Mouse (Mus musculus) liver, adult 2 months (tissue): ENCODE measurements around the gene Il18r1.

Source experiments
- CTCF ChIP-seq: fragments of 200-500 bp; IDR thresholded peaks from 2 replicates; pipeline ENCODE4 v1.5.1; 2011; ENCODE audit warnings: low read depth, low read length, control low read depth
- POLR2A ChIP-seq: fragments of 200-500 bp; IDR thresholded peaks from 2 replicates; pipeline ENCODE4 v1.6.1; 2011; ENCODE audit warnings: low read length, control low read depth; ENCODE audit not compliant: insufficient read depth; ENCODE audit errors: extremely low read depth

DNA sequence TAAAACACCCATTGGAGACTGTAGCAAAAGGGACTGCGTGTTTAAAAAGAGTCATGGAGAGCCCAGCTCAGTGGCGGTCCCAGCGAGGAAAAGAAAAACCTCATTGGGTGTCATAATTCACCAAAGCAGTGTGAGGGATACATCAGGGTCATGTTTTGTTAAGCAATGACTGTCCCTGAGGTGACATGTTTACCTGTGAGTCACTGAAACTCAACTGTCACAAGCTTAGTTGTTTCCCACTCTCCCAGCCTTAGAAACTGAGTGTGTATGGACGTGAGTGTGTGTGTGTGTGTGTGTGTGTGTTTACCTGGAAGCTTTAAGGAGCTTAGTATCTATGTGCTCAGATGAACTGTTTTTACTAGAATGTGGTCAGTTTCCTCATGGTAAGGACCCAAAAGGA is 2.0 kb downstream of the Il18r1 start:
- TF ChIP-seq POLR2A (no peak), CTCF (no peak)
